Mouse (Mus musculus): ENCODE results near the gene Tmsb15b1. TPM values are rescaled to one million over a fixed set of nuclear protein-coding genes. Genes with fewer than 3 reads are reported as not detected.
A peak's percentile ranks its signal among the peaks of the same experiment; 100 is the strongest.
"Not testable (repeated sequence)": the region's sequence is repeated elsewhere in the genome, so short reads cannot be mapped to it uniquely, and the experiment has no call there.

Tmsb15b1 gene
- under 1 TPM in 1 of 2 experiments, not detected in 1; 0.93 TPM for total RNA-seq (2021)
- long read RNA-seq, experiment 1, partial matches to known transcripts = 0 of 1 reads
- long read RNA-seq, experiment 1, other reads (novel, unspliced or antisense) = 0 of 1 reads
- long read RNA-seq, experiment 2 = 0 reads

DNA sequence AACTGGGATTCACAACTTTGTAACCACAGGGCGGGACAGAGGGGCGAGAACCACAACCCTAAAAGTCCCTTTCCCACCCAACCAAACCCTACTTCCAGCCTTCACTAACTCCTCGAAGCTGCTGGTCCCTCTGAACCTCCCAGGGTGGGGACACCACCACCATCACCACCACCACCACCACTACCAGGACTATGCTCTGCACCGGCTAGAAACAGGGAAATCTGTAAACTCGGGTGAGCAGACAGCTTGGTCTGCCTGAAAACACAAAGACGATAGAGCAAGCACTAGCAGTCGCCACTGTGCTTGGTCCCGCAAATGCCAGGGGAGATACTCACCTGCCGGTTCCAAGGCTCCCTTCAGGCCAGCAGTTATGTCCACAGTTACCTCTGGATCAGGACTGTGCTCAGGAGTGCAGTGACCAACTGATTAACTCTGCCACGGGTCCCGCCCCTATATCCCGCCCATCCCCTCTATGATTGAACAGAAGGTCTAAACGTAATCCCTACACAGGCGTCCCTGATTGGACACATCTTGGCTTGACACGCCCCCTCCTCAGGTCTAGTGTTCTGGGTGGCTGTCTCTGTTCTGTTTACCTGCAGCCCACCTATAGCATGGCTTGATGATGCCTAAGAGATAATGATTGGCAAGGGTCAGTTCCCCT, at the start of gene Tmsb15b1, which contains the start of gene Tmsb15l:
TSS of gene Tmsb15b1 (minus strand) at position 451 of the 661 bp plus-strand sequence.
TSS of gene Tmsb15l (minus strand) at position 446 of the 661 bp plus-strand sequence.
- peak in 1 of 2 experiments; percentile 9 for DNase-seq
- intact Hi-C loops (cut with DNase I) = loop anchor here (5.0 kb wide), 1 partner anchor 41 kb away; no protein-coding TSS in a partner anchor

DNA sequence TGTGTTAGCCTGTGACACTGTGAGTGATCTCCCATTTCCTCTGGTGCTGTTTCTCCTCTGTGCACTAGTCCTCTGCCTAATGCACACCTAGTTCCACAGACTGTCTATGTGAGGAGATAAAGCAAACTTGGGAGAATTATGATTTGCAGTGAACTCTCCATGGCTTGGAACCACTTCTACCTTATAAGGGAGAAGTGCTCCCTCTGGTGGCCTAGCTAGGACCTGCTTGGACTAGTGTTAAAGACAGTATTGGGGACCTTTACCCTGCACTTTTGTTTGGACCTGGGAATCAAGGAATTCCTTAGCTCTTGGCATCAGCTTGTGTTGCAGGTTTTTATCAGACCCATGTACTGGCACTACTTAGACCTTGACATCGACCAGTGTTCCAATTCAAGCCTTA, 42.6 kb upstream of the Tmsb15b1 start:
- intact Hi-C loops (cut with DNase I) = loop anchor here (2.0 to 10.0 kb wide), 4 partner anchors 42 to 395 kb away; partner anchors contain the start of genes Morf4l2, Tmsb15b1, Tmsb15b2 and Tmsb15l
- DNase-seq = peak; percentile 47 to 63

DNA sequence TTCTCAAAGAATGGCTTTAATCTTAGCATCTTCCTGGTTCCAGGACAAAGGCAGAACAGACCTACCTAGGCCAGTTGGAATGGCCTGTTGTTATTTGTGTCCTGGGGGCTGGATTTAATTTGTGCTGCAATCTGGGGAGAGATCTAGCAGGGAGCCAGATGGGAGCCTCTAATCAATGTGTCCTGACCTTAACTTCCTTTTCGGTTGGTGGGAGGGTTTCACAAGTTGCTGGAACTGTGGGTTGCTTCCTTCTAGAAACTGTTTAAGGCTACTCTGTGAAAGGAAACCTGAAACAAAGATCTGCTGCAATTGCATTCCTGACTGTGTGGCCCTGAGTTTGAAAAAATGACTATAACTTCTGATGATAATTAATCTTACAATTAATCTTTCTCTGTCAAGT, 41.0 kb upstream of the Tmsb15b1 start:
- DNase-seq = no peak
- intact Hi-C loops (cut with DNase I) = loop anchor here (2.0 to 10.0 kb wide), 4 partner anchors 40 to 393 kb away; partner anchors contain the start of genes Morf4l2, Tmsb15b1, Tmsb15b2 and Tmsb15l

DNA sequence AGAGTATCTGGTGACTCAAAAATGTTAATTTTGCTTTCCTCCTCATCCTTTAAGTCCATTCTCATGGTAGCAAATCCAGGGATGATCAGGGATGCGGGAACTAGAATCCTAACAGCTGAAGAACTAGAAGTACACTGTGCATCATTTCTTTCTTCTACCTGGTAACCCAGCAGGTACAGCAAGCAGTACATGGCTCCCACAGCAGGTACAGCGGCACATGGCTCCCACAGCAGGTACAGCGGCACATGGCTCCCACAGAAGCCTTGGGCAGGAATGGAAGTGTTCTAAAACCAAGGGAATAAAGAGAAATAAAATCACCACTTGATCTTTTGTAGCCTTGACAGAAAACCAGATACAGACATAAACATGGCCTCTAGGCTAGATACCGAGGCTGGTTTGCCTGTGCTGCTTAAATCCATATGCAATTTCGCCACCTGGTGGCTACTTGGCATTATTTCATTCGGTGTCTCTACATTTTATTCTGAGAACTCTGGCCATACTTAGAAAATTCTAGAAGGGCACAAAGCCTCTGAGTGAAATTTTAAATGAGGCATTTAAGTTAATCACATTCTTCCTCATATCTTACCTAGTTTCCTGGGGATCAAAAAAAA, 38.5 kb upstream of the Tmsb15b1 start:
- intact Hi-C loops (cut with DNase I) = loop anchor here (5.0 to 10.0 kb wide), 3 partner anchors 38 to 390 kb away; partner anchors contain the start of genes Tmsb15b1, Tmsb15b2 and Tmsb15l
- DNase-seq = peak; percentile 15 to 44

DNA sequence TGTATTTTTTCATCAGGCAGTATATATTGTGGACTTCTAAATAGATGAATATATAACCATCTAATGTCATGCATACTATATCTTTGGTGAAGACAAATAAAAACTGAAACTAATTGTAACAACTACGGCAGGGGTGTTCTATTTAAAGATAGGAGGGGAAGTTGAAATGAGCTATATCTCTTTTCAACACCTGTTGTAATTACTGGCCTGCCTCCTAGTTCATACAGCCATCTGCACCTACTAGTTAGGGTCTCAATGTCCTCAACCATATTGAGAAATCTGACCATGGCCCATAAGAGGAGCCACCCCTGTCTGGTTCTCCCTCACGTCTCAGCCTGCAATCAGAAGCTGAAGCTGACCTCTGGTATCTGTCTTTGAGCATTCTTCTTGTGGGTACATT, 19.6 kb upstream of the Tmsb15b1 start:
- intact Hi-C loops (cut with DNase I) = no loop called here
- no peak for DNase-seq

DNA sequence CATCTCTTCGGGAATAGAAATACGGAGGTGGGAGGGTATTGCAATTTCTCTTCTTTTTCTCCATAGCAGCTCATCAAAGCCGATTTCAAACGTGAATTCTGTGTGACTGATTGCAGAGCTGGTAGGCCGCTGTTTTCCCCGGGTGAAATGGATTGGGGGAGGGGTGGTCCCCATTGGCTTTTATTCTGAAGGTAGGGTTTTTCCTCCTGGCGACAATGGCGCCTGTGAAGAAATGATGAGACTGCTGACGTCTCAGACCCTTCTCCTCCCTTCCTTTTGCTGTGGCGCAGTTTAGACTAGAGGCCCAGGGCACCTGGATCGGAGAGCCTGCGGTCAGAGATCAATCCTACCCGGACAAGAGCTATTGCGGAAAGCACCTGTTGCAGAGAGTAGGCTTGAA, 17.0 kb upstream of the Tmsb15b1 start:
- intact Hi-C loops (cut with DNase I) = no loop called here
- no peak for DNase-seq

DNA sequence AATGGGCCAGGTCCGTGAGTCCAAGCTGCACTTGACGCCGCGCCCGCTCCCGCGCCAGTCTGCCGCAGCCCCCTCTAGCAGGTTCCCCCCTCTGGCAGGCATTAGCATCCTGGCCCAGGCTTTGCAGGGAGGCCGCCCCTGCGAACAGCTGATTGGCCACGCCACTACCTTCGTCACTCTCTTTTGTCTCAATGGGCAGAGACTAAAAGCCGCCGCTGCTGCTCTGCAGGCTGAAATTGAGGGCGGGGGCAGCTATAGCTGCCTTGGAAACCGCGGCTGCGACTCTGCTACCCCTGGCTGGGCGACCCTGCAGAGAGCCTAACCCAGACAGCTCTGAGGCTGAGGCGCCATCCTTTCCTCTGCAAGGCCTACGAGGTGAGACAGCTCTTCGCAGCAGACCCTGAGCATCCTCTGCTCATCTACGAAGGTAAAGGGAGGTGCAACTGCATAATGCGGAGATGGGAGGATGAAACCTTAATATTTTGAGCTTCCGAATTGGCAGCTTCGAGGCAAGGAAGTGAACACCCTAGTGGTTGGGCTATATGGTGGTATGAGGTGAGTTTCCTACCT, 16.4 kb upstream of the Tmsb15b1 start, which contains the start of gene Zcchc18:
TSS of gene Zcchc18 (plus strand) at position 178 of the 570 bp plus-strand sequence.
- intact Hi-C loops (cut with DNase I) = no loop called here

DNA sequence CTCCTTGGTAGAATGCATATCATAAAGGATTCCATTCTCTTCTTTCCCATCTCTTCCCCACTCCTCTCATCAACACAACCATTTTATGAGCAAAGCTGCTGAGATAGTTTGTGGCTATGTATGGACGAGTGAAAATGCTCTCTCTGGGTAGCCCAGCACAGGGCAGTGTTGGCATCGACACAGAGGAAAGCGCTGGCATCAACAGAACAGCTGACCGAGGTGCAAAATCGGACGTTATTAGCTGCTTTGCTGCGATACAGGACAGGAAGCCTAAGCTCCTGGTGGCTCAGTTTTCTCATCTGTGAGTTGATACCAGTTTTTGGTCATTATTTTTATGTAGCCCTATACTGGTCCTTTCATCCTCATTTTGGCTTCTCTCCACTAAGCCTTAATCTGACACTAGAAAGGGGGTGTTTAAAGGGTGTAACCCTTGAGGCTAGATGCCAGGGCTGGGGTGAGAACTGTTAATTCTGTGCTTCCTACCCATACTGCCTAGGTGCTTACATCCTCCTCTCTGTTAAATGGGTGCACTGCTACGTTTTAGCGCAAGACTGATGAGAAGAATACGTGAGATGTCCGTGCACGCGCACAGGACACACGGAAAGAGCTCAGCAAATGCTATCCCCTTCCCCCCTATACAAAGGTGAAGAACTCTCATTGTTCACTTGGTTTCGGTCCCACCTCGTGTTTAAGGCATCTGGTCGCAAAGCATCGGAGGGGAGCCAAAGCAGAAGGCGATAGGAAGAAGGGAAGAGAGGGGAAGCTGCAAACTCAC, 15.7 kb upstream of the Tmsb15b1 start:
- DNase-seq = no peak
- intact Hi-C loops (cut with DNase I) = no loop called here

More for the DNA sequence above, 16.4 kb upstream of the Tmsb15b1 start, which contains the start of gene Zcchc18:
- peak; percentile 26 to 40 for DNase-seq

DNA sequence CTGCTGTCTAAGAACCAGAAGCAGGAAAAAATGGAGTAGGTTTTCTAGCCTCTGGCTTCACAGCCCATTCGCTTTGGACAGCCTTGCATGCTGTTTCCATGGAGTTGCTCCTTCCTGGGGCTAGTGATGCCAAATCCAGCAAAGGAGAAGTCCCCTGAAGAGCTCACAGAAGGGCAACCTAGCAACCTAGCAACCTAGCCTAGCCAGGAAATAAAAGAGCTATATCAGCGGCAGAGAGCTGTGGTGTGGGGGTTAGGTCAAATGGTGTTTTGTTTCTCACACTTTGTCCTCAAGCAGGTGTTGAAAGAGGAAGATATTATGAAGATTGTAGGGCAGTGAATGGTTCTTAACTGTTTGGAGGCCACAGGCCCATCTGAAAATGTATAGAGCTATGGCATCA, 14.6 kb upstream of the Tmsb15b1 start:
- intact Hi-C loops (cut with DNase I) = no loop called here
- no peak for DNase-seq

DNA sequence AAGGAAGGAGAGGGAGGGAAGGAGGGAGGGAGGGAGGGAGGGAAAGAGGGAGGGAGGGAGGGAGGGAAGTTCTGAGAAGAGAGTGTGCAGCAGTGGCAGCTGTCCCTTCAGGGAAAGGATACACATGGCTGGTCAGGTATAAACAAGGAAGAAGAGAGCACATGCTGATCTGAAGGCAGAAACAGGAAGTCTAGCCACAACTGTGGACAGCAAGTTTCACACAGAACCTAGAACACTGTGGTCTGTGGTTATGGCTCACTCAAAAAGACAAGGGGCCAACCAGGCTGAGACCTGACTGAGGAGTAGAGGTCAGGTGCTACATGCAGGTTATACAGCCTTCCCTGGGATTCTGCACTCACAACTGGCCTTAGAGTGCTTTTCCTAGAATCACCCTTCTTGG, 9.4 kb upstream of the Tmsb15b1 start:
- DNase-seq = no peak
- intact Hi-C loops (cut with DNase I) = no loop called here

DNA sequence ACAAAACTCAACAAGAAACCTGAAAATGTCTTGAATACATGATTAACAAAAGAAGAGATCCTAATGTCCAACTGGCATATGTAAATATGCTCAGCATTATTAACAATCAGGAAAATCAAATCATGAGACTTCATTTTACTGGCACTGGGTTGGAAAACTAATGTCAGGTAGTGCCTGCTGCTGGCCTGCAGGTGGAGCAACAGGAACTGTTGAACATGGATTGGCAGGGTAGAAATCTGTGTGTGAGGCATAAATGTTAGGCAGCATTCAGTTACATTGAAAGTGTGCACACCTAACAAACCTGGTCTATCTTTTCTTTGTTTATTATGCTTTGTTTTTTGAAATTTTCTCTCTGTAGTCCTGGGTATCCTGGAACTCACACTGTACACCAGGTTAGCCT, 1.9 kb upstream of the Tmsb15b1 start:
- intact Hi-C loops (cut with DNase I) = loop anchor here (5.0 kb wide), 1 partner anchor 39 kb away; no protein-coding TSS in a partner anchor
- no peak for DNase-seq

DNA sequence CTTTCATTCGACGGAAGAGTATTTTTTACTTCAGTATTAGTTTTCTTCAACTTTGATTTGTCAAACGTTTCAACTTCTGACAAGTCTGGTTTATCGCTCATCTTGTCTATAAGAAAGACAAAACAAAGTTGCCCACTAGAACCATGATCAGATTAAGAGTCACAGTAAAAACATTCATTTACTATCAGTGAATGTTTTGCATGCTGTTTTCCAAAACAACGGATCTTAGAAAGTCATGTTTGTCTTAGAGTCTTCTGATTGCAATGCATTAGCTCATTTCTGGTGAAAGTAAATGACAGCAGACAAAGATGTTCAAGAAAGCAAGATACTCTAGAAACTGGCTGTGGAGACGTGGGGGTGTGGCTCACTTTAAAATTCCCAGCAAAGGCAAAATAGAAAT, 1.3 kb downstream of the Tmsb15b1 start, which contains the start of gene Tmsb15b2:
TSS of gene Tmsb15b2 (minus strand) at position 101 of the 400 bp plus-strand sequence.
- intact Hi-C loops (cut with DNase I) = loop anchor here (5.0 kb wide), 1 partner anchor 42 kb away; no protein-coding TSS in a partner anchor

DNA sequence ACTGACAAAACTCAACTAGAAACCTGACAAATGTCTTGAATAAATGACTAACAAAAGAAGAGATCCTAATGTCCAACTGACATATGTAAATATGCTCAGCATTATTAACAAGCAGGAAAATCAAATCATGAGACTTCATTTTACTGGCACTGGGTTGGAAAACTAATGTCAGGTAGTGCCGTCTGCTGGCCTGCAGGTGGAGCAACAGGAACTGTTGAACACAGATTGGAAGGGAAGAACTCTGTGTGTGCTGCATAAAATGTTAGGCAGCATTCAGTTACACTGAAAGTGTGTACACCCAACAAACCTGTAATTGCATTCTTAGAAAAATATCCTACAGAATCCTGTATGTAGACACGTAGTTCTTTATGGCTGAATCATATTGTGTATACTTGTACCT, 17.0 kb downstream of the Tmsb15b1 start:
- intact Hi-C loops (cut with DNase I) = loop anchor here (5.0 kb wide), 1 partner anchor 58 kb away; no protein-coding TSS in a partner anchor
- peak in 1 of 2 experiments; percentile 28 for DNase-seq

More for the DNA sequence above, 1.3 kb downstream of the Tmsb15b1 start, which contains the start of gene Tmsb15b2:
- DNase-seq = not testable (repeated sequence)

DNA sequence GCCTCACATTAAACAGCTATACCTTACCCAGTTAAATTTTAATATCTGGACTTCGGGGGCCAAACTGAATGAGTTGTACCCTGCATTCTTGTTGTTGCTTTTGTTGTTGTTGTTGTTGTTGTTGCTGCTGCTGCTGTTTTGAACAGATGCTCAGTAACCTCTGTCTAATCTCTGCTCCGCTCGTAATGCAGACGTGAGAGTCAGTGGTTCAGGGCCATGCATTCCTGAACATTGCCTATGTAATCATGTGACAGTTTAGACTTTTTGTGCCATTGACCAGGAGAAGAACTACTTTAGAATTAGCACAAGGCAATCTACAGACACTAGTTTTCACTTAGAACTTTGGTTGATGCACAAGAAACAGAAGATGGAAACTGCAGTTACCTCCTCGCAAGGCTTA, 18.4 kb downstream of the Tmsb15b1 start:
- intact Hi-C loops (cut with DNase I) = loop anchor here (5.0 kb wide), 1 partner anchor 59 kb away; no protein-coding TSS in a partner anchor
- DNase-seq = not testable (repeated sequence)

DNA sequence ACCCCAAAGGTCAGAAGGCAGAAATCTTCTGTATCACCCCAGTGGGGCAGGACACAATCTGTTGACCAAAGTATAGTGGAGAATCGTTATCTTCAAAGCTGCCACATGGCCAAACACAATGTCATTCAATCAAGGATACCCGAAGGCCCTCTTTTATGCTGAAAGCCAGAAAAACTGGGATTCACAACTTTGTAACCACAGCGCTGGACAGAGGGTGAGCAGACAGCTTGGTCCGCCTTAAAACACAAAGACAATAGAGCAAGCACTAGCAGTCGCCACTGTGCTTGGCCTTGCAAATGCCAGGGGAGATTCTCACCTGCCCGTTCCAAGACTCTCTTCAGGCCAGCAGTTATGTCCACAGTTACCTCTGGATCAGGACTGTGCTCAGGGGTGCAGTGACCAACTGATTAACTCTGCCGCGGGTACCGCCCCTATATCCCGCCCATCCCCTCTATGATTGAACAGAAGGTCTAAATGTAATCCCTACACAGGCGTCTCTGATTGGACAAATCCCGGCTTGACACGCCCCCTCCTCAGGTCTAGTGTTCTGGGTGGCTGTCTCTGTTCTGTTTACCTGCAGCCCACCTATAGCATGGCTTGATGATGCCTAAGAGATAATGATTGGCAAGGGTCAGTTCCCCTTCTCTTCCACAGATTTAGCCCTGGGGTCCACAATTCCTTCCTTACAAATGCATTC, 18.9 kb downstream of the Tmsb15b1 start:
- DNase-seq = peak in 1 of 2 experiments; percentile 31
- intact Hi-C loops (cut with DNase I) = loop anchor here (5.0 kb wide), 1 partner anchor 60 kb away; no protein-coding TSS in a partner anchor

DNA sequence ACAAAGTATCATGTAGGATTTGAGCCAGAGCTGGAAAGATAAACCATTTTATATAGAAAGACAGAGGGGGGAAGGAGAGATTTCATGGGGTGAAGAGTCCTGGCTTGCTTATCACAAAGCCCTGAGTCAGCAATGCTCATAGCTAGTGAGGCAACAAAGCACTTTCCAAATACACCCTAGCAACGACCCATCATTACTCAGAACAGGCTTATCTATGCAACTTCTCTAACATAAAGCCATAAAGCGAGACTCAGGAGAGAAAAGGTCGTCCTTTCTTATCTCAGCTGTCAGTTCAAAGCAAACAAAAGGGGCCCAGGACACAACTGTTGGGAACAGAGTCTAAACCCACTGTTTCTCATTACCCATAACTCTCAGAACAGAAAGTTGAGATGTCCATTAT, 38.7 kb downstream of the Tmsb15b1 start:
- intact Hi-C loops (cut with DNase I) = no loop called here
- DNase-seq = no peak

DNA sequence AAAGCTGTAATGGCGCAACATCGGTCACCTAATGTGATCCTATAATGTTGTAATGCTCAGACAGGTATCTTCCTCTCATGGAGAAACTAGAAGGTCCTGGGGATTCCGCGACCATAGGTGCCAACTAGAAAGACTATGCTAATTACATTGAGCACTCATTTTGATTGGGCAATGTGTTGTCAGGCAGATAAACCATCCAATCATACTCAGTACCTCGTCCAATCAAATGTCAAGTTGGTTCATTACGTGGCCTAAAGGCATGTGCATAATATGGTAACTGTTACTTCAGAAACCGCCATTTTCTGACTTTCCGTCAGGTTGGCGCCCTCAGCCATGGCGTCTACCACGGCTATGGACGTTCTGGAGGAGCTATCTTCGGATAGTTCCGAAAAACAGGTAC, 49.6 kb downstream of the Tmsb15b1 start, which contains the start of gene H2bfm:
TSS of gene H2bfm (plus strand) at position 295 of the 400 bp plus-strand sequence.
- intact Hi-C loops (cut with DNase I) = no loop called here
- no peak for DNase-seq

DNA sequence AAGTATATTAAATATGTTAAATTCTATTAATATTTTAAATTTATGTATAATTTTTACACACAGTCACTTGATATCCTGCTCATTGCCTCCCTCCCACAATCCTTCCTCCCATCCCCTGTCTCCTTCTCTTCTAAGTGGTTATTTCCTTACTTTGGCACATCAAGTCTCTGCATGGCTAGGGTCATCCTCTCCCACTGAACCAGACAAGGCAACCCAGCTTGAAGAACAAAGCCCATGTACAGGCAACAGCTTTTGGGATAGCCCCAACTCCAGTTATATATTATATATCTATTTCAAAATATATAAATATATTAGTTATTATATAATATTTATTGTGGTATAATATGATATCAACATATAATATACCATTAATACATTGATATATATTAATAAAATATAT, 50.8 kb downstream of the Tmsb15b1 start:
- intact Hi-C loops (cut with DNase I) = no loop called here
- no peak for DNase-seq

All from heart, postnatal 14 days (tissue).